Mouse (Mus musculus) stomach, postnatal 0 days (tissue): Measurements from ENCODE around the gene Polr2g. TPM values are rescaled to one million over a fixed set of nuclear protein-coding genes. Genes with fewer than 3 reads are reported as not detected.
A peak's percentile ranks its signal among the peaks of the same experiment; 100 is the strongest.

Experiments used
- ATAC-seq: fragments of 200-750 bp; cut with Nextera tagmentation; 2 replicates; pipeline ENCODE4 v1.8.0; 2017; ENCODE audit not compliant: low FRiP score, low TSS enrichment
- DNase-seq: peaks from one replicate; pipeline ENCODE4 v3.0.0-alpha.2; 2016; ENCODE audit warnings: low spot score
- H3K27ac ChIP-seq: fragments of 300-500 bp; sonication (generic); replicated peaks from 2 replicates; pipeline ENCODE4 v1.5.1; 2014; ENCODE audit warnings: mild to moderate bottlenecking, control low read depth
- H3K27me3 ChIP-seq: fragments of 300-500 bp; sonication (generic); 2 replicates; pipeline ENCODE4 v1.6.1; 2014; ENCODE audit warnings: low read length; ENCODE audit not compliant: control insufficient read depth, insufficient read depth
- H3K36me3 ChIP-seq: fragments of 300-500 bp; sonication (generic); 2 replicates; pipeline ENCODE4 v1.6.1; 2014; ENCODE audit warnings: low read length, mixed read lengths; ENCODE audit not compliant: control insufficient read depth, insufficient read depth
- H3K4me1 ChIP-seq: fragments of 300-500 bp; sonication (generic); replicated peaks from 2 replicates; pipeline ENCODE4 v1.6.1; 2014; ENCODE audit warnings: antibody characterized with exemption; ENCODE audit not compliant: control insufficient read depth, insufficient read depth
- H3K4me2 ChIP-seq: fragments of 300-500 bp; sonication (generic); replicated peaks from 2 replicates; pipeline ENCODE4 v1.6.1; 2014; ENCODE audit warnings: low read depth, mild to moderate bottlenecking, control low read depth, moderate library complexity
- H3K4me3 ChIP-seq: fragments of 300-500 bp; sonication (generic); 2 replicates; pipeline ENCODE4 v1.5.1; 2014; ENCODE audit warnings: low read depth, low read length, control low read depth
- H3K9ac ChIP-seq: fragments of 300-500 bp; sonication (generic); 2 replicates; pipeline ENCODE4 v1.6.1; 2014; ENCODE audit warnings: mild to moderate bottlenecking, low read length, control low read depth, mixed read lengths
- H3K9me3 ChIP-seq: fragments of 300-500 bp; sonication (generic); 2 replicates; pipeline ENCODE4 v1.6.1; 2016; ENCODE audit warnings: low read length; ENCODE audit not compliant: control insufficient read depth
- CTCF ChIP-seq: IDR thresholded peaks from 2 replicates; pipeline ENCODE4 v1.5.1; 2016; ENCODE audit warnings: antibody characterized with exemption, low read depth, mild to moderate bottlenecking, moderate library complexity
- EP300 ChIP-seq: optimal IDR thresholded peaks from 2 replicates; pipeline ENCODE3; 2016; ENCODE audit warnings: antibody characterized with exemption
- WGBS: fragments of 180-500 bp; shearing (Covaris S2); extraction: QIAGEN DNeasy Blood & Tissue Kit; methylation state at CpG from one replicate; pipeline ENCODE4 v1.1.7; 2014; 5-methylcytosine and 5-hydroxymethylcytosine counted together
- polyA plus RNA-seq: library from polyadenylated mRNA; unstranded; fragments of >200 nt; fragmentation: Nextera tagmentation; extraction: Ambion mirVana; gene quantifications from 2 replicates; pipeline ENCODE4 v1.2.1, GENCODE M21; 2015

Polr2g gene
- polyA plus RNA-seq, 1 experiment from 2014 or later = 108 TPM

GRCm38 (mm10) chr19:8763276-8763675 is 35.1 kb downstream of the Polr2g start:
- WGBS = 90% methylated on average over 4 of the region's 4 CpGs

DNA sequence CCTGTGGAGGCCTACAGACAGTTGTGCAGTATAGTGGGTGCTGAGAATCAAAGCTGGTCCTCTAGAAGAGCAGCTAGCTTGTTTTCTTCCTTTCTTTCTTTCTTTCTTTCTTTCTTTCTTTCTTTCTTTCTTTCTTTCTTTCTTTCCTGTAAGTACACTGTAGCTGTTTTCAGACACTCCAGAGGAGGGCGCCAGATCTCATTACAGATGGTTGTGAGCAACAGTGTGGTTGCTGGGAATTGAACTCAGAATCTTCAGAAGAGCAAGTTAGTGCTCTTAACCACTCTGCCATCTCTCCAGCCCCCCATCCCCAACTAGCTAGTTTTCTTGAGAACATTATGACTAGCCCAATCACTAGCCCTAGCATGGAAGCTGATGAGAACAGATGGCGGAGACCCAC is 37.6 kb downstream of the Polr2g start:
- peaks cover 22% of the 10 kb centered on the region for H3K36me3 ChIP-seq
- DNase-seq = no peak

More at GRCm38 (mm10) chr19:8763276-8763675, 35.1 kb downstream of the Polr2g start:
- Histone ChIP-seq H3K27me3 (no peaks in the 10 kb centered on the region), H3K36me3 (peaks cover 31% of the 10 kb centered on the region), H3K4me3 (no peak overlapping the region), H3K9ac (no peak overlapping the region), H3K27ac (no peak overlapping the region), H3K4me2 (no peak overlapping the region), H3K9me3 (no peaks in the 10 kb centered on the region), H3K4me1 (no peaks in the 10 kb centered on the region)
- TF ChIP-seq EP300 (no peak), CTCF (no peak)
- ATAC-seq = no peak
- DNase-seq = no peak

DNA sequence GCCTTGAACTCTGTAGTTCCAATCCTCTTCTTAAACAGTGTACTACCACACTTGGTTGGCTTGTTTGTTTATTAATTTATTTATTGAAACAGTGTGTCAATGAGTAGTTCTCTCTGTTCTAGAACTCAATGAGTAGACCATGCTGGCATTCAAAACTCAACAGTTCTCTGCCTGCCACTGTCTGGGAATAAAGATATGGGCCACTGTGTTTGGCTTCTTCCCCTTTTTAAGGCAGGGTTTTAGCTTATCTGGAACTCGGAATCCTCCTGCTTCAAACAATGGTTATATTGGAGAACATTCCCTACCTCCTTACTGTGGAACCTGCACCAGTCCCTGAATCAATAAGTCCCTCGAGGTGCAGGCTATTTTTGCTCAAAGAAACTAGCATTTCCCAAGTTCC is 39.5 kb downstream of the Polr2g start:
- WGBS = 70% methylated on average over 2 of the region's 2 CpGs
- Histone ChIP-seq H3K4me2 (no peak overlapping the region), H3K36me3 (peaks cover 7% of the 10 kb centered on the region)

More for the DNA sequence above, 37.6 kb downstream of the Polr2g start:
- no peak for TF ChIP-seq EP300
- TF ChIP-seq CTCF = peak; percentile 51
- H3K4me2 ChIP-seq = no peak overlapping the region
- H3K4me1 ChIP-seq = no peaks in the 10 kb centered on the region
- H3K27me3 ChIP-seq = no peaks in the 10 kb centered on the region
- H3K27ac ChIP-seq = no peak overlapping the region
- no peak overlapping the region for H3K9ac ChIP-seq
- H3K9me3 ChIP-seq = no peaks in the 10 kb centered on the region
- no peak overlapping the region for H3K4me3 ChIP-seq
- WGBS = 88% methylated on average over 2 of the region's 2 CpGs
- no peak for ATAC-seq

DNA sequence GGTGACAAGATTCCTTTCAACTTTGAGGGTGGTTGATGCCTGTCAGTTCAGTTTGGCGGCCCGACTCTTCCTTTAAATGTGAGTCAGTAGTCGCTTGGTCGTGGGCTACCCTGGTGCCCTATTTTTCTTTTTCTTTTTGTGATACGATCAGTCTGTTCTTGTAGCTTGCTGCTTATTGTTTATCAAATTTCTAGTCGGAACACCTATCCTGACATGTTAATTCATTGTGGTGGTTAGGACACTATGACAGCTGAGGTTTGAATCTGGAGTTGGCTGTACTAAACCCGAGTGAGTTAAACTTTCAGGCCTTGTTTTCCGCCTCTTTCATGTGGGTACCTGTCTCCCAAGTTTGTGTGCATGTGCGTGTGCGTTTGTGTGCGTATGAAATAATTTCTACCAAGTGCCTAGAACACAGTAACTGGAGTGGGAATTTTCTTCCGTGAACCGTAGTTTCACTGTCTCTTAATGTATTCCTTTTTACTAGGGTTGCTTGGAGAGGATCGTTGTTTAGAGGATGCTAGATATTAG is 40.8 kb downstream of the Polr2g start:
- 3% methylated on average over 14 of the region's 14 CpGs for WGBS
- no peaks in the 10 kb centered on the region for H3K27me3 ChIP-seq
- ATAC-seq = no peak
- H3K36me3 ChIP-seq = 0 out of 2 replicates have a peak, but pooled peaks cover 6% of the 10 kb centered on the region
- H3K4me2 ChIP-seq = peak overlapping the region; percentile 49
- H3K4me3 ChIP-seq = peak overlapping the region; percentile 94
- no peak for DNase-seq
- no peaks in the 10 kb centered on the region for H3K4me1 ChIP-seq
- peak overlapping the region; percentile 96 for H3K27ac ChIP-seq
- H3K9ac ChIP-seq = peak overlapping the region; percentile 97
- TF ChIP-seq CTCF = no peak
- no peak for TF ChIP-seq EP300
- no peaks in the 10 kb centered on the region for H3K9me3 ChIP-seq

More for the DNA sequence above, 39.5 kb downstream of the Polr2g start:
- ATAC-seq (no peak), DNase-seq (no peak)
- Histone ChIP-seq H3K27ac (no peak overlapping the region), H3K4me3 (no peak overlapping the region), H3K9ac (no peak overlapping the region), H3K4me1 (no peaks in the 10 kb centered on the region), H3K9me3 (no peaks in the 10 kb centered on the region), H3K27me3 (no peaks in the 10 kb centered on the region)
- TF ChIP-seq CTCF (no peak), EP300 (no peak)

- H3K27me3 ChIP-seq = no peaks in the 10 kb centered on the region
- H3K4me1 ChIP-seq = no peaks in the 10 kb centered on the region
- peak within 1 kb of the TSS; percentile 94 for H3K4me3 ChIP-seq
- TF ChIP-seq EP300 (peak; percentile 44), CTCF (peak; percentile 22; the same call in 1 of the 2 replicates)
- peak within 1 kb of the TSS; percentile 97 for H3K9ac ChIP-seq
- 0 out of 2 replicates have a peak, but pooled peaks cover 4% of the 10 kb centered on the region for H3K36me3 ChIP-seq
- DNase-seq = peak; percentile 96
- ATAC-seq = peak; percentile 94
- peak within 1 kb of the TSS; percentile 49 for H3K4me2 ChIP-seq
- no peaks in the 10 kb centered on the region for H3K9me3 ChIP-seq
- WGBS = under 1% methylated on average over 62 of the region's 75 CpGs
- H3K27ac ChIP-seq = peak within 1 kb of the TSS; percentile 96
Observed at GRCm38 (mm10) chr19:8756635-8757387, 41.6 kb downstream of the Polr2g start, which contains the start of gene Nxf1. TSS of gene Nxf1 (plus strand) at chr19:8757073.

DNA sequence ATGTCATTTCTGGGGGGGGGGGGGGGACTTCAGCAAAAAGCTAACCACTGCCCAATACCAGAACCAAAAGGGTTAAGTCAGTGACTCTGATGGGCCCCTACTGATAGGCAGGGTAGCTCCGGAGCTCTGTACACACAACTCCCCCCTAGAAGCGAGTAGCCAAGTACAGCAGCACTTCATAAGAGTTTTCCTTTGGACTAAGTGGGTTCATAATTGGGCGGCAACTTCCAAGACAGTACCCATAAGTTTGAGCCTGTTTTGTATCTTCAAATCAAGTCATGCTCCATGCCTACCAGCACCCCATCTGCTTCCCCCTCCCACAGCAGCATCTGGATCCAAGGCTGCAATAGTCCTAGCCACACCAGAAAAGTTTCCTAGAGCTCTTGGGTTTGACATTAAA is 42.7 kb downstream of the Polr2g start:
- TF ChIP-seq CTCF (no peak), EP300 (no peak)
- Histone ChIP-seq H3K9ac (no peak overlapping the region), H3K9me3 (no peaks in the 10 kb centered on the region), H3K27ac (no peak overlapping the region), H3K4me3 (no peak overlapping the region), H3K4me2 (no peak overlapping the region), H3K36me3 (peaks cover 11% of the 10 kb centered on the region; the same call in 1 of the 2 replicates), H3K4me1 (no peaks in the 10 kb centered on the region), H3K27me3 (no peaks in the 10 kb centered on the region)
- 46% methylated on average over 3 of the region's 3 CpGs for WGBS
- ATAC-seq = no peak
- DNase-seq = no peak
